Mouse (Mus musculus): ENCODE measurements around the gene G530012D18Rik.
"Not testable (repeated sequence)": the region's sequence is repeated elsewhere in the genome, so short reads cannot be mapped to it uniquely, and the experiment has no call there.

GRCm38 (mm10) chr1:85604341-85604740, 28.9 kb downstream of the G530012D18Rik start:
- TF ChIP-seq CTCF (IDR thresholded peaks at IDR 0.05; ENCODE audit: low read depth, low read length); TAL1 (conservative IDR thresholded peaks at IDR 0.05; ENCODE audit: low read depth, low read length); GATA1 (IDR thresholded peaks at IDR 0.05; ENCODE audit: borderline replicate concordance, low read length): not testable (repeated sequence)

Data from G1E (cell line).